Mouse (Mus musculus) sigmoid colon, adult 10 weeks (tissue): ENCODE measurements around the gene Gm5862. TPM values are rescaled to one million over a fixed set of nuclear protein-coding genes. Genes with fewer than 3 reads are reported as not detected.

Source experiments
- polyA plus RNA-seq: library from polyadenylated mRNA; stranded (reverse); fragments of 350-450 nt; fragmentation: Illumina TruSeq; extraction: RNeasy Lipid Tissue Mini Kit (QIAGEN cat#74804); gene quantifications from one replicate; pipeline ENCODE4 v1.2.3, GENCODE M21; 2014; ENCODE audit warnings: low read depth, low replicate concordance

Gm5862 gene
- polyA plus RNA-seq = not detected

DNA sequence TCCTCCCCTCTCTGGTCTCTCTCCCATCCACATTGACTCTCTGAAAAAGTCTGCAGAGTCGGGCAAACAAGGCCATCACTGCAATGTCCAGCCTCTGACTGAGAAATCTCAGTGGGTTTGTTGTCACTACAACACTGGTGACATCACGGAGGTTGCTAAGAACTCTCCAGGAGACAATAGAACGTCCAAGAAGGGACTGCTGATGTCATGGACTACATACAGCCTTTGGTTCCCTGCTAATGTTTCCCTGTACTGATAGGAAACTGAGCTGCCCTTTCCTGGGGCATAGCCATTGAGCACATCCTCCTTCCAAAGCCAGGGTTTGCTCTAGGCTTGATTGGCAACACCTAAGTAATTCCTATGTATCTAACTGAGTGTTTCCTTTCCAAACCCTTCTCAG is at the start of gene Gm5862:
Gene Gm5862 (minus strand): TSS at position 101 of the 400 bp plus-strand sequence.

DNA sequence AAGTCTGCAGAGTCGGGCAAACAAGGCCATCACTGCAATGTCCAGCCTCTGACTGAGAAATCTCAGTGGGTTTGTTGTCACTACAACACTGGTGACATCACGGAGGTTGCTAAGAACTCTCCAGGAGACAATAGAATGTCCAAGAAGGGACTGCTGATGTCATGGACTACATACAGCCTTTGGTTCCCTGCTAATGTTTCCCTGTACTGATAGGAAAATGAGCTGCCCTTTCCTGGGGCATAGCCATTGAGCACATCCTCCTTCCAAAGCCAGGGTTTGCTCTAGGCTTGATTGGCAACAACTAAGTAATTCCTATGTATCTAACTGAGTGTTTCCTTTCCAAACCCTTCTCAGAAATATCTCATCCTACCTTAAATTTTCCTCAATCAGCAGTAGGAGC is 35.8 kb upstream of the Gm5862 start, which contains the start of gene Gm7347:
Gene Gm7347 (minus strand): TSS at position 101 of the 400 bp plus-strand sequence.

DNA sequence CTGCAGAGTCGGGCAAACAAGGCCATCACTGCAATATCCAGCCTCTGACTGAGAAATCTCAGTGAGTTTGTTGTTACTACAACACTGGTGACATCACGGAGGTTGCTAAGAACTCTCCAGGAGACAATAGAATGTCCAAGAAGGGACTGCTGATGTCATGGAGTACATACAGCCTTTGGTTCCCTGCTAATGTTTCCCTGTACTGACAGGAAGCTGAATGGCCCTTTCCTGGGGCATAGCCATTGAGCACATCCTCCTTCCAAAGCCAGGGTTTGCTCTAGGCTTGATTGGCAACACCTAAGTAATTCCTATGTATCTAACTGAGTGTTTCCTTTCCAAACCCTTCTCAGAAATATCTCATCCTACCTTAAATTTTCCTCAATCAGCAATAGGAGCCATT is 16.7 kb upstream of the Gm5862 start, which contains the start of gene Speer4a:
Gene Speer4a (minus strand): TSS at position 101 of the 400 bp plus-strand sequence.

GRCm38 (mm10) chr5:26004698-26005097 is 18.0 kb downstream of the Gm5862 start, which contains the start of gene Gm1979:
Gm1979 (minus strand) TSS chr5:26004798.

GRCm38 (mm10) chr5:25988550-25988949 is 34.2 kb downstream of the Gm5862 start, which contains the start of gene Gm21698:
Gm21698 (minus strand) TSS chr5:25988650.

DNA sequence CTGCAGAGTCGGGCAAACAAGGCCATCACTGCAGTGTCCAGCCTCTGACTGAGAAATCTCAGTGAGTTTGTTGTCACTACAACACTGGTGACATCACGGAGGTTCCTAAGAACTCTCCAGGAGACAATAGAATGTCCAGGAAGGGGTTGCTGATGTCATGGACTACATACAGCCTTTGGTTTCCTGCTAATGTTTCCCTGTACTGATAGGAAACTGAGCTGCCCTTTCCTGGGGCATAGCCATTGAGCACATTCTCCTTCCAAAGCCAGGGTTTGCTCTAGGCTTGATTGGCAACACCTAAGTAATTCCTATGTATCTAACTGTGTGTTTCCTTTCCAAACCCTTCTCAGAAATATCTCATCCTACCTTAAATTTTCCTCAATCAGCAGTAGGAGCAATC is 50.2 kb downstream of the Gm5862 start, which contains the start of gene Gm21680:
Gene Gm21680 (minus strand): TSS at position 101 of the 400 bp plus-strand sequence.

Other genes with a start within 250 kb of the Gm5862 start
- not detected for gene Gm21663, start 80.5 kb downstream of the Gm5862 start, polyA plus RNA-seq
- gene Gm21671, start 68.5 kb downstream of the Gm5862 start, polyA plus RNA-seq = not detected
- not detected for gene Gm21680, start 50.3 kb downstream of the Gm5862 start, polyA plus RNA-seq
- gene Gm21698, start 34.3 kb downstream of the Gm5862 start, polyA plus RNA-seq = not detected
- not detected for gene Gm1979, start 18.1 kb downstream of the Gm5862 start, polyA plus RNA-seq
- not detected for gene Speer4a, start 16.6 kb upstream of the Gm5862 start, polyA plus RNA-seq
- gene Gm7347, start 35.7 kb upstream of the Gm5862 start, polyA plus RNA-seq = not detected
- not detected for gene Gm10471, start 66.4 kb upstream of the Gm5862 start, polyA plus RNA-seq
- not detected for gene 5031410I06Rik, start 82.4 kb upstream of the Gm5862 start, polyA plus RNA-seq
- gene Gm10220, start 98.5 kb upstream of the Gm5862 start, polyA plus RNA-seq = not detected
- 0.38 TPM for gene Gm7361, start 234.8 kb upstream of the Gm5862 start, polyA plus RNA-seq